Mouse (Mus musculus) neural tube, embryonic 10.5 days (tissue): Measurements from ENCODE around the gene Mgmt.
A peak's percentile ranks its signal among the peaks of the same experiment; 100 is the strongest.

ENCODE experiments used
- DNase-seq: peaks from one replicate; pipeline ENCODE4 v3.0.0-alpha.2; 2017; ENCODE audit warnings: low spot score; ENCODE audit errors: extremely low spot score

The Mgmt gene

DNA sequence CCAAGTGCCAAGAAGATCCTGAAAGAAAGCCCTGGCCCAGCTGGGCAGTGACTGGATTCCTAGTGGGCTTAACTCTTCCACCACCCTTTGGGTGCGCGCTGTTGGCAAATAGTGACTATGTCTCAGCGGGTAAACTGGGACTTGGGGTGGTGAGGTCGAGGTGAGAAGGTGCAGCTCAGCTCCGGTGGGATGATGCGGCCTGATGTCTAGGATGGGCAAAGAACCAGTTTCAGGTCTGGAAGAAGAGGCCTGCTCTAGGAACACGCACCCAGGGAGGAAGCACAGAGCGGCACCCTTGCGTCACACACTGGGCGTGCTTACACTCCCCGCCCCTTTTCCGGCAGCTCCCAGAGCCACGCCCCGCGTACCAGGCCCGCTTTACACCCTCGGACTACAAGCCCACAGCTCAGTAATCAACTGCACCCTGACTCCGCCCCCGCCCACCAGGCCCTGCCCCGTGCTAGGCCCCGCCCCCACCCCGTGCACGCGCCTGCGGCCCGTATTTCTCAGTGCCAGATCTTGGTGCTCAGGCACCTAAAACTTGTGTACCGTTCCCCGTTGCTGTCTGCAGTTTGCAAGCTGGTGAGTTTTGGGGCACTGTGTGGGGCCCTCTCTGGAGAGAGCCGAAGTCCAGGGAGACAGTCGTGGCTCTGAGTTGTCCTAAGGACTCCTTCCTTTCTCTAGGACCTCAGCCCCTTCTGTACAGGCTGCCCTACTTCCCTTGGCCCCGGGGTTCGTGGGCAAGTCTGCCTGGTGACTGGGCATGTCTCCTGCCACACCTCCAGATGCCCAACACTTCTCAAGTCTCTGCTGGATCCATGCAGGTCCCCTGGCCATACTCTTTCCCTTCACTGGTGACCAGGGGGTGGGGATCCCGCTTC lies at the start of gene Mgmt:
Gene Mgmt, plus strand, starts transcription at position 509 of the 881 bp plus-strand sequence.
- peak; percentile 89 for DNase-seq

DNA sequence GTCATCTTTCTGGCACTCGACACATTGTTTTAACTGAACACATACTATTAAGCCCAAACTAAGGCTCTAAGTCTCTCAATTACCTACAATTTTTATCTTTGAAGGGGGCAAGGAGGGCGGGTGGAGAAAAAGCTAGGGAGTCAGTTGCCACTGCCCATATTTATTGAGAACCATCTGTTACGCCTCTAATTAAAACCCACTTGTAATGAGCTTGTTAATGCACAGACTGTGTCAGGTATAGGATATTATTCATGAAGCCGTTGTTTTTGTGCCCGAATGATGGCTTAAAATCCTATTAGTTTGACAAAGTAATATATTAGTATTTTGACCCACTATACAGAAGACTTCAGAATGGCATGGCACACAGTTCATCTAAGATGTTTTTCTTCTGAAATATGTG lies 49.6 kb upstream of the Mgmt start:
- DNase-seq = no peak

- no peak for DNase-seq
These were observed 49.1 kb upstream of the Mgmt start for GRCm38 (mm10) chr7:136845321-136845720.

- DNase-seq = no peak
These were observed 48.3 kb upstream of the Mgmt start for GRCm38 (mm10) chr7:136846086-136846620.

DNA sequence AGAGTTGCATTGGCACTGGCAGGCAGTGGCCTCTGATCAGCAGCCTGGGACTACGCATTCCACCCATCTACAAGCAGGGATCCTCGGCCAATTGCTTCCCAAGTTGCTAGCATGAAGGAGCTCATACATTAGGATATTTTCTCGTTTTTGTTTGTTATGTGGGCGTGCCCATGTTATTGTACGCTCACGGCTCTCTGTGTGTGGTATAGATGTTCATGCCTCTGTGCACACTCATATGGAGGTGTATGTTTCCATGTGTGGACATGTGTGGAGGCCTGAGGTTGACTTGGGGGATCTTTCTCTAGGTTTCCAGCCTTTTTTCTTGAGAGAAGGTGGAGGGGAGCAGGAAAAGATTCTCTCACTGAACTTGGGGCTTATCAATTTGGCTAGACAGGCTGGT lies 46.8 kb upstream of the Mgmt start:
- no peak for DNase-seq

- DNase-seq = no peak
These were observed 45.7 kb upstream of the Mgmt start for GRCm38 (mm10) chr7:136848761-136849160.

GRCm38 (mm10) chr7:136849811-136850210 lies 44.6 kb upstream of the Mgmt start:
- DNase-seq = no peak

DNA sequence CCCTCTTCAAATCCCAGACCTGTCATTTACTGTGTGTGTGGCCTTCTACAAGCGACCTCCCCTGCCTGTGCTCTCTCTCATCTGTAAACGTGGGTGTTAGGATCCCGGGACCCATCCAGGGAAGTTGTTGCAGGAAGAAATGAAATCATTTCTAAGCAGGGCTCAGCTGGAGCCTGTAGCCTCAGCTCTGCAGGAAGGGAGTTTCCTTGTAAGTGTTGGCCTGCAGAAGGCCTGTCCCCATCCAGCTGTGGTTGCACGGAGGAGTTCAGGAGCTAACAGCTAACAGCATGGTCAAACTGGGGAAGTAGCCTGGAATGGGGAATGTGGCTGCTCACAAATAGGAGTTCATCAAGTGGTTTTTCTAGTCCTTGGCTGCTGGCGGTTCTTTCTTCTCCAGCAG lies 44.1 kb upstream of the Mgmt start:
- DNase-seq = no peak

DNA sequence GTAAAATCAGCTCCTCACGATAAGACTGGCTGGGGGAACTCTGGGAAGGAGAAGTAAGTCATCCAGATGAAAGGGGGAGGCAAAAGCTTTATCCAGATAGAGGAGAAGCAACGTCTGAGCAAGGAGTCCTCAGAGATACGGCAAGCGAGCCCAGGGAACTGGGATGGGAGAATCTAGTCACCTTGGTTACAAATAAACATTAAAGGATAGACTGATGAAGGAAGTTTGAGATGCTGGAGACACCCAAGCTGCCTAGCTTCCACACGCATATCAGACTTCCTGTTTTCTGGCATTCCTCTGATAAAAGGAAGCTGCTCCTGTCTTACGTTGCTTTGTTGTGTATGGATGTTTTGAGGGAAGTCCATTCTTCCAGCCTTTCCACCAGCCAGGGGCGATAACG lies 42.5 kb upstream of the Mgmt start:
- DNase-seq = no peak

DNA sequence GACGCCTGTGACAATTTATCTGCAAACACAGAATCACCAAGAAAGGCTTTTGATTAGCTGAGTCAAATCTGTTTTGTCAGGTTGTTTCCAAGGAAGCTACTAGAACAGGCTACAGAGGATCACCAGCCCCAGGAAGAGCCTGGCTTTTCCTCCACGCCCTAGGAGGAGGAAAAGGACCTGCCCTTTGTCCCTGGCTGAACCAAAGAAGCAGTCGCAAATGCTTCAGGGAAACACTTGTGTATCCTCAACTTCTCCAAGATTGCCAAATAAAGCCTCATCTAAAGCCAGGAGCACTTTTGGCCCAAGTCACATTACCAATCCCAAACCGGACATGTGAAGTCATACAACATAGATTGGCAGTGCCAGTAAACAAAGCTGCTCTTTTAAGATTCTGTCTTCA lies 41.7 kb upstream of the Mgmt start:
- no peak for DNase-seq

DNA sequence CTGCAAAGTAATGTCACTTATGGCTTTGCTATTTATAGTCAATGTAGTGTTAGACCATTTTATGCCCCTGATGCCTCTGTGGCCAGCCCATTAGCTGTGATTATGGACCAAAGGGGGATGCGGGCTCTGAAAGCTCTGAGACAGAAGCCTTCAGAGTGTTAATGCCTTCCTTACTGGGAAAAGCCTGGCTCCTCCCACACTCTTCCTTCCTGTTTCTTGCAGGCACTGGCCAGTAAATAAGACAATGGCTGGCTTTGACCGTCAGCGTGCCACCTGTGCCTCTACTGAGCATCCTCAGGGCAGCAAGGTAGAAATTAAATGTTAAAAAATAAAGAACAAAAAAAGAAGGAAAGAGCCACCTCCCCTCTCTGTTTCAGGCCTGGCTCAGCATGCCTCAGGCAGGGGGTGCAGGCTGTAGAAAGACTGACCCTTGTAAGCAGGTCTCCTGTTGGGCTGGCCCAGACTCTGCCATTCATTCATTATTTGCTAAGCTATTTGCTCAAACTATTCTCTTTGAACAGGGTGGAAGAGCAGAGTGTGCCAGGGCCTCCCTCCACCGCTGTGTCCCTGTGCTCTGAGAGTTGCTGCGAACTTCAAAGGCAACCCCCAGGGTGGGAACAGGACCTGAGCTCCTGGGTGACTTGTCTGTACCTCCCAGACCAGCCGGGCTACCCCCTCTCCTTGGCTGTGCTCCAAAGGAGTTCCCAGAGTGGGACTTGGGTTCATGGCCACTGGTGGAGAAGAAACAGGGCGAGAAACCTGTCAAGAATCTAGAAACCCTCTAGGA lies 29.5 kb upstream of the Mgmt start:
- no peak for DNase-seq

GRCm38 (mm10) chr7:136865876-136866275 lies 28.5 kb upstream of the Mgmt start:
- DNase-seq = no peak

DNA sequence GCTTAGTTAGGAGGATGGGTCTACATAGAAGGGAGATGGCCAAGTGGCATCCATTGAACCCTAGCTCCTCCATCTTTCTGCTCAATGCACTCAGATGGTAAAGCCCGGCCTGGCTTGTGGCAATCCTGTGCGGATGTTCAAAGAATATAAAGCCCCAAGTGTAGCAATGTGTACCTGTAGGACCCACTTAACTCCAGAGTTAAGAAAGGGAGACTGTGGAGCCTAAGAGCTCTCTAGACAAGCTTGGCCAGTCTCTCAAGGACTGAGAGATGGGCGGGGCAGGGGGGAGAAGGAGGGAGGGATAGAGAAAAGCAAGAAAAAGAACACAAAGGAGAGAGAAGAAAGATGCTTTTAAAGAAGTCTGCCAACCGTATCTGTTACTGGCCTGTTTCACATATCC lies 27.9 kb upstream of the Mgmt start:
- DNase-seq = no peak

GRCm38 (mm10) chr7:136871535-136871934 lies 22.9 kb upstream of the Mgmt start:
- no peak for DNase-seq

GRCm38 (mm10) chr7:136872059-136872458 lies 22.4 kb upstream of the Mgmt start:
- DNase-seq = no peak

DNA sequence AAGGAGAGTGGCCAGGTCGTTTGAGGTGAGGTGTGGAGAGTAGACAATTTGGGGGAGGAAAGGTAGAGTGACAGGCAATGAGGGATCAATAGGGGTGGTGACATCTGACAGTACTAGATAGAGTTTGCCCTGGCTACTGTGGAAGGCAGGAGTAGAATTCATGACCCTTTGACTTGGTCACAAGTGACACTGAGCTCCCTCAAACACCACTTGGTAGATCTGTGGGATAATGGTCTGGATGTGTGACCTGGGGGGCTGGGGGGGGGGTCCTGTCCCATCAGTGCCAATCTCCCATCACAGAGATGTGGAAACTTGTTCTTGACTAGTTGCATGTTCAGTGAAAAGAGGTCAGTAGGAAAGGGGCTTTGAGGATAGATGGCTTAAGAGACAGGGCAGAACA lies 20.0 kb upstream of the Mgmt start:
- DNase-seq = no peak

GRCm38 (mm10) chr7:136880386-136880785 lies 14.0 kb upstream of the Mgmt start:
- no peak for DNase-seq

GRCm38 (mm10) chr7:136888161-136888560 lies 6.3 kb upstream of the Mgmt start:
- no peak for DNase-seq

GRCm38 (mm10) chr7:136895356-136895755 lies 942 bp downstream of the Mgmt start:
- DNase-seq = no peak

GRCm38 (mm10) chr7:136895851-136896250 lies 1.4 kb downstream of the Mgmt start:
- DNase-seq = no peak

GRCm38 (mm10) chr7:136897481-136897880 lies 3.1 kb downstream of the Mgmt start:
- DNase-seq = no peak

DNA sequence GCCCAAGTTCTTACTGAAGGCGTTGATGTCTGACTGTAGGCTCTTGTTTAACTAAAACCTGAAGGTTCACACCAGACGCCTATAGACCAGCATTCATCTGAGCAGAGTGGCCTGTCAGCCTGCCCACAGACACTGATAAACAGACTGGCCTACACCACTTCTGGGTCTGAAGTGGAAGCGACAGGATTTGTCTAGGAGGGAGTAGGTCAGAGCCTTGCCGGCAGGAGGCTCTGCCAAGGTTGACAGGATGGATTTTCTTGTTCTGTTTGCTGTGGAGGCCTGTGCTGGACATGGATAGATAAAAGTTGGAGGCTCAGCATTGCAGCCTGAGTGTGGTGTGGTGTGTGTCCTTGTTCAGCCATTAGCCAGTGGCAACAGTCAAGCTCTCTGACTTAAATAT lies 3.6 kb downstream of the Mgmt start:
- no peak for DNase-seq
